Mouse (Mus musculus): Measurements from ENCODE around the gene Sez6l.
"Not testable (repeated sequence)": the region's sequence is repeated elsewhere in the genome, so short reads cannot be mapped to it uniquely, and the experiment has no call there.

The Sez6l gene

GRCm38 (mm10) chr5:112433004-112433403 is 144.0 kb downstream of the Sez6l start:
- DNase-seq (ENCODE audit: low read depth, low spot score), result peak; percentile 77

- no peak for DNase-seq (ENCODE audit: low read depth, low spot score)
Measured at GRCm38 (mm10) chr5:112432033-112432432, 145.0 kb downstream of the Sez6l start.

- DNase-seq (ENCODE audit: low read depth, low spot score), result no peak
Measured at GRCm38 (mm10) chr5:112431120-112431775, 145.7 kb downstream of the Sez6l start.

- peak; percentile 61 for DNase-seq (ENCODE audit: low read depth, low spot score)
Measured at GRCm38 (mm10) chr5:112428944-112429343, 148.0 kb downstream of the Sez6l start.

- peak; percentile 80 for DNase-seq (ENCODE audit: low read depth, low spot score)
Measured at GRCm38 (mm10) chr5:112427283-112427682, 149.7 kb downstream of the Sez6l start.

GRCm38 (mm10) chr5:112426635-112427034 is 150.3 kb downstream of the Sez6l start:
- no peak for DNase-seq (ENCODE audit: low read depth, low spot score)

GRCm38 (mm10) chr5:112419535-112419934 is 157.4 kb downstream of the Sez6l start:
- DNase-seq (ENCODE audit: low read depth, low spot score), result no peak

GRCm38 (mm10) chr5:112418023-112418422 is 159.0 kb downstream of the Sez6l start:
- no peak for DNase-seq (ENCODE audit: low read depth, low spot score)

- no peak for DNase-seq (ENCODE audit: low read depth, low spot score)
Measured at GRCm38 (mm10) chr5:112416673-112417072, 160.3 kb downstream of the Sez6l start.

- DNase-seq (ENCODE audit: low read depth, low spot score), result not testable (repeated sequence)
Measured at GRCm38 (mm10) chr5:112412781-112413180, 164.2 kb downstream of the Sez6l start.

- no peak for DNase-seq (ENCODE audit: low read depth, low spot score)
Measured at GRCm38 (mm10) chr5:112411514-112412335, 165.3 kb downstream of the Sez6l start.

- DNase-seq (ENCODE audit: low read depth, low spot score), result no peak
Measured at GRCm38 (mm10) chr5:112411072-112411471, 165.9 kb downstream of the Sez6l start.

GRCm38 (mm10) chr5:112409274-112409673 is 167.7 kb downstream of the Sez6l start:
- DNase-seq (ENCODE audit: low read depth, low spot score), result no peak

GRCm38 (mm10) chr5:112406017-112406416 is 171.0 kb downstream of the Sez6l start:
- no peak for DNase-seq (ENCODE audit: low read depth, low spot score)

GRCm38 (mm10) chr5:112402437-112402836 is 174.5 kb downstream of the Sez6l start:
- DNase-seq (ENCODE audit: low read depth, low spot score), result peak; percentile 24

- DNase-seq (ENCODE audit: low read depth, low spot score), result no peak
Measured at GRCm38 (mm10) chr5:112399284-112399683, 177.7 kb downstream of the Sez6l start.

- DNase-seq (ENCODE audit: low read depth, low spot score), result no peak
Measured at GRCm38 (mm10) chr5:112396066-112396465, 180.9 kb downstream of the Sez6l start.

- DNase-seq (ENCODE audit: low read depth, low spot score), result peak; percentile 47
Measured at GRCm38 (mm10) chr5:112394779-112395443, 182.1 kb downstream of the Sez6l start, which contains the start of gene Asphd2. Gene Asphd2, minus strand, starts transcription at chr5:112394866.

GRCm38 (mm10) chr5:112394415-112394763 is 182.6 kb downstream of the Sez6l start:
- DNase-seq (ENCODE audit: low read depth, low spot score), result no peak

GRCm38 (mm10) chr5:112393741-112394414 is 183.1 kb downstream of the Sez6l start:
- no peak for DNase-seq (ENCODE audit: low read depth, low spot score)

- DNase-seq (ENCODE audit: low read depth, low spot score), result no peak
Measured at GRCm38 (mm10) chr5:112391676-112392323, 185.2 kb downstream of the Sez6l start.
